Mouse (Mus musculus): Measurements from ENCODE around the gene Fbxo46.

Fbxo46 gene

DNA sequence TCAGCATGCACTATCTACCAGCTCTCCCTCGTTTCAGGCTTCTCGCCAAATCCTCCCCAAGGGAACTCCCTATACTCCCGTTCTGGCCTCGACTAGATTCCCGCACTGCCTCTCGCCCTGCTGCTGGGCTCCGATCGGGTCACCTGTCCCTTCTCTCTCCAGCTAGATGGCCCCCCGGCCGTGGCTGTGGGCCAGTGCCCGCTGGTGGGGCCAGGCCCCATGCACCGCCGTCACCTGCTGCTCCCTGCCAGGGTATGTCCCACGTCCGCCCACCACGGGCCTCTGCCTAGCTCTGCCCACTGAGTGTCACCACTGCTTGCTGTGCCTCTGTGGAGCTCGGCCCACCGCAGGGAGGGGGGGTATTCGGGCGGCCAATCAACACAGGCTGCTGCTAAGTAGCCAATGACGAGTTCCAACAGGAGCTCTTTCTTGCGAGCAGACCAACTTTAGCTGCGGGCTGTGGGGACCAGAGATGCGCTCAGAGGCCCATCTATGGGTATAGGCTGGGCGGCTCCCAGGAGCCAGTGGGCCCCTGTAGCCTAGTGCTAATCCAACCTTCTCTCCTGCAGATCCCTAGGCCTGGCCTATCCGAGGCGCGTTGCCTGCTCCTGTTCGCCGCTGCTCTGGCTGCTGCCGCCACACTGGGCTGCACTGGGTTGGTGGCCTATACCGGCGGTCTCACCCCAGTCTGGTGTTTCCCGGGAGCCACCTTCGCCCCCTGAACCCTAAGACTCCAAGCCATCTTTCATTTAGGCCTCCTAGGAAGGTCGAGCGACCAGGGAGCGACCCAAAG, 27.1 kb upstream of the Fbxo46 start:
- DNase-seq (ENCODE audit: extremely low spot score, low read depth, low spot score), result no peak

DNA sequence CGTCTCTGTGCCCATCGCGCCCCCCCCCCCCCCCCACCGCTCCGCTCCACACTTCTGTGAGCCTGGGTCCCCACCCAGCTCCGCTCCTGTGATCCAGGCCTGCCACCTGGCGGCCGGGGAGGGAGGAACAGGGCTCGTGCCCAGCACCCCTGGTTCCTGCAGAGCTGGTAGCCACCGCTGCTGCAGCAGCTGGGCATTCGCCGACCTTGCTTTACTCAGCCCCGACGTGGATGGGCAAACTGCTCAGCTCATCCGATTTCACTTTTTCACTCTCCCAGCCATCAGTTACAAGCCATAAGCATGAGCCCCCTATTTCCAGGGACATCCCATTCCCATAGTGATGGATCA, 26.5 kb upstream of the Fbxo46 start:
- no peak for DNase-seq (ENCODE audit: extremely low spot score, low read depth, low spot score)

DNA sequence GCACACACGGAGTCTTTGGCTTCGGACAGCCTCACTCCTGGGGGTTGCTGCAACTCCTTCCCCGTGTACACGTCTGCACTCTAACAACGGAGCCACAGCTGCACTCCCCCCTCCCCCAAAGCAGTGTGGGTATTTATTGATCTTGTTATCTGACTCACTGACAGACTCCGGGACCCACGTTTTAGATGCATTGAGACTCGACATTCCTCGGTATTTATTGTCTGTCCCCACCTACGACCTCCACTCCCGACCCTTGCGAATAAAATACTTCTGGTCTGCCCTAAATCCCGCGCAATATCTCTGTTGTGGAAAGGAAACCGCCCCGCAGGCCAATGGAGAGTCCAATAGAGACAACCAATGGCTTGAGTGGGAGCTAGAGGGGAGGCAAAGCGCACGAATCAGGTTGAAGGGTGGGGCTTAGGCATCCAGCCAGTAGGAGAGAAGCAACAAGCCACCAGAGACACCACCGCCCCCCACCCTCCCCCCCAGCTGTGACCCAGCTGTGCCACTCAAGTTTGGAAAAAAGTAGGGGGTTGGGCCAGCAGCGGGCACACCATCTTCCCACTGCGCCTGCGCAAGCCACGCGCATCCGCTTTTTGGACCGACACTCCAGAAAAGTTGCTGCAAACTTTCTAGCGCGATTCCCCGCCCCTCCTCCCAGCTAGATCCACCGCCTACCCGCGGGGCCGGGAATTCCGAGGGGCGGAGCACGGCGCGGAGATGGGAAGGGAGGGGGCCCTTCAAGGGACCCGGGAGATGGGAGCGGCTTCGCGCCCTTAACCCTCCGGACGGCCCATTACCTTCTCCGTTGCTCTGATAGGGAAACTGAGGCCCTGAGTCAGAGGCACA, 25.9 kb upstream of the Fbxo46 start:
- peak; percentile 94 for DNase-seq (ENCODE audit: extremely low spot score, low read depth, low spot score)

DNA sequence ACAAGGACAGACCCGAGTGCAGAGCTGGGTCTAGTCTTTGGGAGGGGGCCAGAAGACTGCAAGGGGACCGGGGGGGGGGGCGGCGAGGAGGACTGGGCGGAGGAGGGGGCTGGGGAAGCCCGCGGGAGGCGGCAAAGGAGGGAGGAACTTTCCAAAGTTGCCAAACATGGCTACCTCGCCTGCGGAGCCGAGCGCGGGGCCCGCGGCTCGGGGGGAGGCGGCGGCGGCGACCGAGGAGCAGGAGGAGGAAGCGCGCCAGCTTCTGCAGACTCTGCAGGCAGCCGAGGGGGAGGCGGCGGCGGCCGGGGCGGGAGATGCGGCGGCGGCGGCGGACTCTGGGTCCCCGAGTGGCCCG, 25.2 kb upstream of the Fbxo46 start, which contains the start of gene Six5:
Six5 (plus strand) TSS at position 124 of the 355 bp plus-strand sequence.
- no peak for DNase-seq (ENCODE audit: extremely low spot score, low read depth, low spot score)

DNA sequence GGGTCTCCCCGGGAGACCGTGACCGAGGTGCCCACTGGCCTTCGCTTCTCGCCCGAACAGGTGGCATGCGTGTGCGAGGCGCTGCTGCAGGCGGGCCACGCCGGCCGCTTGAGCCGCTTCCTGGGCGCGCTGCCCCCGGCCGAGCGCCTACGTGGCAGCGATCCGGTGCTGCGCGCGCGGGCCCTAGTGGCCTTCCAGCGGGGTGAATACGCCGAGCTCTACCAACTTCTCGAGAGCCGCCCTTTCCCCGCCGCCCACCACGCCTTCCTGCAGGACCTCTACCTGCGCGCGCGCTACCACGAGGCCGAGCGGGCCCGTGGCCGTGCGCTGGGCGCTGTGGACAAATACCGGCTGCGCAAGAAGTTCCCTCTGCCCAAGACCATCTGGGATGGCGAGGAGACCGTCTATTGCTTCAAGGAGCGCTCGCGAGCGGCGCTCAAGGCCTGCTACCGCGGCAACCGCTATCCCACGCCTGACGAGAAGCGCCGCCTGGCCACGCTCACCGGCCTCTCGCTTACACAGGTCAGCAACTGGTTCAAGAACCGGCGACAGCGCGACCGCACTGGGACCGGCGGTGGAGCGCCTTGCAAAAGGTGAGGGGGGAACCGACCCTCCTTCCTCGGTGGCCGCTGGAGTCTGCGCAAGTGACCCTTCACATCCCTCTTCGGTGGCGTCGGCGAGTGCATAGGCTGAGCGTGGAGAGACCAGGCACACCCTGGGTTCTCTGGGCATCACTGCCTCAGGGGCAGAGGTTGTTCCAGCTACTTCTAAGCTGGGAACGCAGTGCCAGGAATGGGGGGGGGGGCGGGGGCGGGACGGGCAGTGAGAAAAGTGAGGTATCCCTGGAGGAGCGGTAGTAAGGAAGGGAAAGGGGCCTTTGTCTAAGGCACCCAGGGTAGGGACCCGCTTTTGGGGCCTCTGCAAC, 24.6 kb upstream of the Fbxo46 start:
- no peak for DNase-seq (ENCODE audit: extremely low spot score, low read depth, low spot score)

DNA sequence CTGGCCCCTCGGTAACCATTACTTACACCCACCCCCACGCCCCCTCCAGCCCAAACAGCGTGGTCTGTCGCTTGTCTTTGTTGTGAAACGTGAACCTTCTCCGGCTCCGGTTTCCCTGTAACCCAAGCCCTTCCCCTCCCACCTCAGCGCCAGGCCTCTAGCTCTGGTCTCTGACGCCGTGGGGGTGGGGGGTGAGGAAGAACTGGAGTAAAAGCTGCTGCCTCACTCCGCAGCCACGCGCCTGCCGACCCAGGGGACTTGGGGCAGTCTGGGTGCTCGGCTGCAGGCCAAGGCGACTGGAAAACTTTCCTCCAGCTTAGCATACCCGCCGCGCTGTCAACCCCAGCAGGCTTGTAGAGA, 23.9 kb upstream of the Fbxo46 start:
- DNase-seq (ENCODE audit: extremely low spot score, low read depth, low spot score), result no peak

DNA sequence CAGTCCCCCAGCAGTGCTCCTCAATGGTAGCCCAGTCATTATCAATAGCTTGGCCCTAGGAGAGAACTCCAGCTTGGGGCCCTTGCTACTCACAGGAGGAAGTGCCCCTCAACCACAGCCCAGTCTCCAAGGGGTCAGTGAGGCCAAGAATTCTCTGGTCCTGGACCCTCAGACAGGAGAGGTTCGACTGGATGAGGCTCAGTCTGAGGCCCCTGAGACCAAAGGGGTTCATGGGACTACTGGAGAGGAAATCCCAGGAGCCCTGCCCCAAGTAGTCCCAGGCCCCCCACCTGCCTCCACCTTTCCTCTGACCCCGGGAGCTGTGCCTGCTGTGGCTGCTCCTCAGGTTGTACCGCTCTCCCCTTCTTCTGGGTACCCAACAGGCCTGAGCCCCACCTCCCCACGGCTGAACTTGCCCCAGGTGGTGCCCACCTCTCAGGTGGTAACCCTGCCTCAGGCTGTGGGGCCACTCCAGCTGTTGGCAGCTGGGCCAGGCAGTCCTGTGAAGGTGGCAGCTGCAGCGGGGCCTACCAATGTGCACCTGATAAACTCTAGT, 23.2 kb upstream of the Fbxo46 start:
- no peak for DNase-seq (ENCODE audit: extremely low spot score, low read depth, low spot score)

DNA sequence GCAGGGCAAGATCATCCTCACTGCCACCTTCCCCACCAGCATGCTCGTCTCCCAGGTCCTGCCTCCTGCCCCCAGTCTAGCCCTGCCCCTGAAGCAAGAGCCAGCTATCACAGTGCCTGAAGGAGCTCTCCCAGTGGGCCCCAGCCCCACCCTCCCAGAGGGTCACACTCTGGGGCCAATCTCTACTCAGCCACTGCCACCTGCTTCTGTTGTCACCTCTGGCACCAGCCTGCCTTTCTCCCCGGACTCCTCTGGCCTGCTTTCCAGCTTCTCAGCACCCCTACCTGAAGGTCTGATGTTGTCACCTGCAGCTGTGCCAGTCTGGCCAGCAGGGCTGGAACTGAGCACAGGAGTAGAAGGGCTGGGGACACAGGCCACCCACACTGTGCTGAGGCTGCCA, 22.4 kb upstream of the Fbxo46 start:
- DNase-seq (ENCODE audit: extremely low spot score, low read depth, low spot score), result no peak

DNA sequence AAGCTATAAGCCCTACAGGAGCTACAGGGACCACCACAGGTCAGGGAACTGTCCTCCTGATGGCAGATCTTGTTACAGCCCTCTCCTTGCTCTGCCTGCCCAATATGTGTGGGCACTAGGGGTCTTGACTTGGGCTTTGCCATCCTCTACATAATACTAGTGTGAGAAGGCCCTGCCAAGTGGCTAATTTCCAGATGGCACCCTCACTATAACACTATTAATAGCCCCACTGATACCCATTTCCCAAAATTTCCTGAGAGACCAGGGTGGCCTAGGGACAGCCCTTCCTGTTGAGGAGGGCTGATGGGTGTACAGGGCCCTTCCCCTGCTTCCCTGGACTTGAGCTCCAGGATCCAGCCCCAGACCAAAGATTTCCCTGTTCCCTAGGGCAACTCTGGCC, 21.8 kb upstream of the Fbxo46 start:
- DNase-seq (ENCODE audit: extremely low spot score, low read depth, low spot score), result no peak

DNA sequence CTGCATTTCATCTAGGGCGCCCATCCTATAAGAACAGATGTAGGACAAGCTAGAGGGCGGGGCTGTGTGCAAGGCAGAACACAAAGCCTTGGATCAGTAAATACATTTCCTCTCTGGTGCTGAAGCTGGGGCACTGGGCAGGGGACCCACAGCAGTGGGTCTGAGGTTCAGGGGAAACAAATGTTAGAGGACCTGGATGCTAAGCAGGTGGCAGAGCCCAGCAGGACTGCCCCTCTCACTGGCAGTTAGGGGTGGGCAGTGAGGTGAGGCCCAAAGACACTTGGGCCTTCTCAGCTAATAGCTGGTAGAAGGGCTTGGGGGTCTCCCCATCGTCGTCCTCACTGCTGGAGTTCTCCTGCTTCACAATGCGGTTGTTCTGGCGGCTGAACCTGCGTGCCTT, 20.8 kb upstream of the Fbxo46 start:
- no peak for DNase-seq (ENCODE audit: extremely low spot score, low read depth, low spot score)

DNA sequence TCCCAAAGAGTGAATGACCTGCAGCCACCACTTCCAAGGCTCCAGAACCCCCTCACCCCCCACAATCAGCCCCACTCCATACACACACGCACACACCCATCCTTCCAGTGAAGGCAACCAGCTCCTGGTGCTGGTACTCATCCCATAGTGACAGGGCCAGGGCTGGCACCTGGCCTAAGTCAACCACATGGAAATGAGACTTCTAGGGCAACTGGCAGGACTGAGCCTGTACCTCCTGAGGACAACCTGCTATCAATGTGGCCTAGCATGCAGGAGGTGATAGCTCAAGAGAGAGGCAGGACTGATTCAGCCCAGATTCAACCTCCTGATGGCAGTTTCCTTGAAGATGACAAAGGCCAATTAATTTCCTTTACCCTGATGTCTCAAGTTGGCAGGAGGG, 19.4 kb upstream of the Fbxo46 start:
- no peak for DNase-seq (ENCODE audit: extremely low spot score, low read depth, low spot score)

DNA sequence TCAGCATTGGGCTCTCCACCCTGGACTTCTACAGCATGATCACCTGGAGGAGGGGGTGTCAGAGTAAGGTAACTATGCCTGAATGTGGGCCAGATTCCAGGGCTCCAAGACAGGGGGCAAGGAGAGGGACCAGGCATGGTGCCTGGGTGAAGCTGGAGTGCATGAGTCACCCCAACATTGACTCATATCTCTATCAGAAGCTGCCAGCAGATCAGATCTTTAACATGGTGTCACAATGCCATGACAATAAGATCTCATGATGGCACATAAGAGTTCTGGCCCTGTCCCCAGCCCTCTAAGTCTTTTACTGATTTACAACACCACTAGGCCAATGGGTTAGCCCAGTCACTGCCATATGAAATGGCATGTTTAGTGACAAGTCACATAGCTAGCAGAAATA, 15.9 kb upstream of the Fbxo46 start:
- DNase-seq (ENCODE audit: extremely low spot score, low read depth, low spot score), result no peak

DNA sequence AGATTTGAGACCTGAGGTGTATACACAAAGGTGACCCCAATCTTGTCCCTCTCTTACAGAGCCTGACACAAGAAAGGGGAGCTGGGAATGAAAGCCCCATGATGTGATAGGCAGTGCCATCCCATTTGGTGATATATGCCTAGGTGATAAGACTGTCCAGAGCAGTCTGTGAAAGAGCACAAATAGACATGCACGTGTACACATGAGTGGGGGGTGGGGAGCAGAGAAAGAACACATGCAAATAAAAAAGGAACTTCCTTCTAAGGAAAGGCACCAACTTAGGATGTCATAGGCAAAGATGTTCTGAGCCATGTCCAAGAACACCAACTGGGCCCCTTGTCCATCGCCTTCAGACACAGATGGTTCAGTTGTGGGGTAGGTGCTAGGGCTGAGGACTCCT, 15.2 kb upstream of the Fbxo46 start:
- DNase-seq (ENCODE audit: extremely low spot score, low read depth, low spot score), result no peak

DNA sequence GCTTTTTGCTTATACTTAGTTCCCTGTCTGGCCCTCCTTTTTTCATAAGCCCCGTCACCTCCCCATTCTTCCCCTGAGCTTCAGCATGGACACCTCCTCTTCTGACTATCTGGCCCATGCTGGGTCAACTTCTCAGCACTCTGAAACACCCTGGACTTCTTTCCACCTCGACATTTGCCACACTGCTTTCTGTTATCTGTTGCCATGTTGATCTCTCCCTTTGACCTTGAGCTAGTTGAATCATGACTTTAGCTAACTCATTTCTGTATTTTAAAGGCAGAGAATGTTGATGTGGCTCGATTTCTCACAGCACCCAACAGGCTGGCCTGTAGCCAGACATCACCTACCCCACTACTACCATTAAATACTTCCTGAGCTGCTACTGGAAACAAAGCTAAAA, 12.2 kb upstream of the Fbxo46 start:
- no peak for DNase-seq (ENCODE audit: extremely low spot score, low read depth, low spot score)

DNA sequence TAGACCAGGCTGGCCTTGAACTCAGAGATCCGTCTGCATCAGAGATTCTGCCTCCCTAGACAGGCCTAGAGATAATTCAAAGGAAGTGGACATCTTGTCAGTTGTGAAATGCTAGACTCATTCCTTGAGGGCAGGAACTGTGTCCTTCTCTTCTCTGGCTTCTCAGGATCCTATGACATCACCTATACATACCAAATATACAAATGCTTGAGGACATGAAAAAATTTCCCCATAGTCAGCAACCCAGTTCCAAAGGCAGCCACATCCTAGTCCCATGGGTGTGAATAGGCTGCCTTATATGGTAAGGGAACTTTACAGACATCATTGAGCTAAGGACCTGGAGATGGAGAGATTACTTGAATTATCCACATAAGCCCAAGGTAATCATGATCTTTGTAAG, 10.1 kb upstream of the Fbxo46 start:
- no peak for DNase-seq (ENCODE audit: extremely low spot score, low read depth, low spot score)

DNA sequence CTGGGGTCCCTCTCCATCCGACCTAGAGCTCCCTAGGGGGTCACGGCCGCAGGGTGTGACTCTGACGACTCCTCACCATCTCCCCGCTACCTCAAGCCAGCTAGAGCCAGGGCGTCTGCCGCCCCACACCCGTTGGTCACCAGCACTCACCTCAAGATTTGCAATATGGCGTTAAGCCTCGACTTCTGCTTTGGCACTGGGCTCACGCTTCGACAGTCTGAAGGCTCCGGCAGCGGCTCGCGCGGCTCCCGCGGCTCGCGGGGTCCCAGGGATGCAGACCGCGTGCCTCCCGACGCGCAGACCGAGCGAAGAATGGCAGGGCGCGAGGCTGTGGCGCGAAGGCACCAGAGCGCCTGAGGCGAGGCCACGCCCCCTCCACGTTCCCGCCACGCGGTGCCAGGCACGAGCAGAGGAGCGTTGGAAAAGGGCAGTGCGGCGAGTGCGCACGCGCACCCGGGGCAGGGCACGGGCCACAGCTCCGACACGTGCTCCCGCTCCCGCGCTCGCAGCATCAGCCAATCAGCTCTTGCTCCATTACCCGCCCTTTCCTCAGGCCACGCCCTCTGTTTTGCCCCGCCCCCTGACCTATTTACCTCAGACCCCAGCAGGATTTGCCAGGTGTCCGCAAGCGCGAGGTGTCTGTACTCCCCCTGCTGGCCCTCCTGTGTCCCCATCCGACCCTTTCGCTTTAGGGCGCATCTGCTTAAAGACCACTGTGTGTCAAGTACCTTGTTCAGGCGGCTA, 1.5 kb upstream of the Fbxo46 start, which contains the start of gene Gm4969:
Gm4969 (minus strand) TSS at position 341 of the 744 bp plus-strand sequence.
- no peak for DNase-seq (ENCODE audit: extremely low spot score, low read depth, low spot score)

DNA sequence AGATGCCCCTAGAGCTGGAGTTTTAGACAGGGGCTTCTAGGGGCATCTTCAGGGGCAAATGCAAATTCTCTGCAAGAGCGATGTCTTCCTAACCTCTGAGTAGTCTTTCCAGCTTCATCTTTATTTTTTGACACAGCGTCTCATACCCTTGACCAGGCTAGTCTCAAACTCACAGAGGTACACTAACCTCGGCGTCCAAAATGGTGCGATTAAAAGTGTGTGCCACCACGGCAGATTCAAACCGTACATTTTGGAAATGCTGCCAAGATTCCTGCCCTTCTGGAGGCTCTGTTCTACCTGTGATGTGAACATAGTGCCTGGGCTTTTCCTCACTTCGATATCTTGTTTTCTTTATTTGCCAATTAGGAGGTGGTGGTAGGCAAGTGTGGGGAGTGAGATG, 576 bp upstream of the Fbxo46 start:
- no peak for DNase-seq (ENCODE audit: extremely low spot score, low read depth, low spot score)

DNA sequence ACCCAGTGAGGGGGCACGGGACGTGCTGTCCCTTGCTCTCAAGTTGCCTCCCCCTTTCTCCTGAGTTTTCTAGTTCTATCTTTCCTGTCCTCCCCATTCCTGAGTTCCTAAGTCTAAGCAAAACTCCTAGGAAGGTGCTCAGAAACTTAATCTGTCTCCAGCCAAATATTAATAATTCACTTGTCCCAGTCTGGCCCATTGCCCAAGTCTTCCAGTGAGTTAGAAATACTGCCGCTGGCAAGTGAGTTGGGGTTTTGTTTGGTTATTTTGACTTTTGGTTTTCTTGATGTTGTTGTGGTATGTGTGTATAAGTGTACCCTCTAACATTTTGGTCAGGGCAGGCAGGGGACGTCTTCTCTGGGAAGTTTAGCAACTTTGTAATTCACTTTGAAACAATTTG, 2.0 kb downstream of the Fbxo46 start:
- DNase-seq (ENCODE audit: extremely low spot score, low read depth, low spot score), result no peak

DNA sequence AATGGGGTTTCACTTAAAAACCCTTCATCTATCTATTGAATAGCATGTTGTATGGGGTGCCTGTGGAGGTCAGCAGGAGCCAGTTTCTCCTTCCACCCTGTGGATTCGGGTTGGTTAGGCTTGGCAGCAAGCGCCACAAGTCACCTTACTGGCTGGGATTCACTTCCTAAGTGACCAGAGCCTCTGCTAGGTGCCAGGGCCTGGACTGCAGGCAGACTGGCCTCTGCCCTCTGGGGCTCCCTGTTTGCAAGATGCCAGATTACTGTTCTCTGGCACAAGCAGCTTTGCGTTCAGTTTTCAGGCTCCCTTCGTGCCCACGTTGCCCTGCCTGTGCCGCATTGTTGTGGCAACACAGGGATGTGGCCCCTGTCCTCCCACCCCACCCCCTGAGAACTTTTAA, 5.1 kb downstream of the Fbxo46 start:
- no peak for DNase-seq (ENCODE audit: extremely low spot score, low read depth, low spot score)

DNA sequence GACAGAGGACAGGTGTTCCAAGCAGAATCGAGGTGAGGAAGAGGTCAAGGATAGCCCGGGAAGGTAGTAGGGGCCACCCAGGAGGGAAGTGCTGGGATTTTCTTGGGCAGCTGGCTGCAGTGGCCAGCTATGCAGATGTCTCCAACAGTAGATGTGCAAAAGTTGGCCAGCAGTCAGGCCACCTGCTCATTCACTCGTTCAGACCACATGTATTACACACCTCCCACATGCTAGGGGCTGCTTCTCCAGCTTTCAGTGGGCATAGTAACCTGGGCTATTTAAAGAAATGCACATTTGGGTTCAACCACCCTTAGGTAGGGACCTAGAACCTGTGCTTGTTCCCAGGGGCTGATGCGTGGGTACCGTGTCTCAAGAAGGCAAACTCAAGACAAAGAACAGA, 8.1 kb downstream of the Fbxo46 start:
- no peak for DNase-seq (ENCODE audit: extremely low spot score, low read depth, low spot score)
